Mouse (Mus musculus): ENCODE data around the gene Olfr875. TPM values are rescaled to one million over a fixed set of nuclear protein-coding genes. Genes with fewer than 3 reads are reported as not detected.

The Olfr875 gene
- not detected in 2 replicates for polyA plus RNA-seq (2014; fragmentation: Nextera tagmentation; extraction: Ambion mirVana)

GRCm38 (mm10) chr9:37771759-37772158 lies at the start of gene Olfr875:
Olfr875 (plus strand) TSS chr9:37771857.
- H3K4me1 ChIP-seq (ENCODE audit: control insufficient read depth, insufficient read depth, low read length), result no peaks in the 10 kb centered on the region
- no peaks in the 10 kb centered on the region for H3K9me3 ChIP-seq (replicated peaks; ENCODE audit: control insufficient read depth, low read length)
- WGBS, result 59% methylated on average over 2 of the region's 2 CpGs
- H3K9ac ChIP-seq (ENCODE audit: low read length), result no peak within 1 kb of the TSS
- no peak for ATAC-seq
- no peak within 1 kb of the TSS for H3K4me2 ChIP-seq (ENCODE audit: low read length)
- H3K27me3 ChIP-seq (replicated peaks; ENCODE audit: control insufficient read depth, insufficient read depth, low read length), result no peaks in the 10 kb centered on the region
- H3K4me3 ChIP-seq (ENCODE audit: low read depth, low read length), result no peak within 1 kb of the TSS
- no peak within 1 kb of the TSS for H3K27ac ChIP-seq (ENCODE audit: low read depth, low read length)
- no peak for DNase-seq (ENCODE audit: low spot score)
- no peaks in the 10 kb centered on the region for H3K36me3 ChIP-seq (ENCODE audit: control insufficient read depth, insufficient read depth, low read length)

- DNase-seq (ENCODE audit: low spot score), result no peak
These were observed 37.3 kb upstream of the Olfr875 start for GRCm38 (mm10) chr9:37734310-37734709.

GRCm38 (mm10) chr9:37744806-37745205 lies 26.9 kb upstream of the Olfr875 start, which contains the start of gene Olfr874:
Olfr874 (plus strand) TSS chr9:37745106.
- no peak within 1 kb of the TSS for H3K4me3 ChIP-seq (ENCODE audit: low read depth, low read length)
- no peak within 1 kb of the TSS for H3K4me2 ChIP-seq (ENCODE audit: low read length)
- no peak within 1 kb of the TSS for H3K9ac ChIP-seq (ENCODE audit: low read length)
- no peaks in the 10 kb centered on the region for H3K27me3 ChIP-seq (replicated peaks; ENCODE audit: control insufficient read depth, insufficient read depth, low read length)
- DNase-seq (ENCODE audit: low spot score) (no peak), ATAC-seq (no peak)
- H3K27ac ChIP-seq (ENCODE audit: low read depth, low read length), result no peak within 1 kb of the TSS
- no peaks in the 10 kb centered on the region for H3K9me3 ChIP-seq (replicated peaks; ENCODE audit: control insufficient read depth, low read length)
- no peaks in the 10 kb centered on the region for H3K36me3 ChIP-seq (ENCODE audit: control insufficient read depth, insufficient read depth, low read length)
- no peaks in the 10 kb centered on the region for H3K4me1 ChIP-seq (ENCODE audit: control insufficient read depth, insufficient read depth, low read length)

More at GRCm38 (mm10) chr9:37734310-37734709, 37.3 kb upstream of the Olfr875 start:
- Histone ChIP-seq H3K4me3 (ENCODE audit: low read depth, low read length) (no peak overlapping the region), H3K27ac (ENCODE audit: low read depth, low read length) (no peak overlapping the region), H3K9ac (ENCODE audit: low read length) (no peak overlapping the region), H3K36me3 (ENCODE audit: control insufficient read depth, insufficient read depth, low read length) (no peaks in the 10 kb centered on the region), H3K27me3 (replicated peaks; ENCODE audit: control insufficient read depth, insufficient read depth, low read length) (no peaks in the 10 kb centered on the region), H3K4me1 (ENCODE audit: control insufficient read depth, insufficient read depth, low read length) (no peaks in the 10 kb centered on the region), H3K9me3 (replicated peaks; ENCODE audit: control insufficient read depth, low read length) (no peaks in the 10 kb centered on the region), H3K4me2 (ENCODE audit: low read length) (no peak overlapping the region)
- ATAC-seq, result no peak
- 98% methylated on average over 1 of the region's 1 CpGs for WGBS

- H3K4me3 ChIP-seq (ENCODE audit: low read depth, low read length), result no peak overlapping the region
- no peaks in the 10 kb centered on the region for H3K9me3 ChIP-seq (replicated peaks; ENCODE audit: control insufficient read depth, low read length)
- WGBS, result 20% methylated on average over 7 of the region's 7 CpGs
- peak overlapping the region; percentile 25; the same call in 1 of the 2 replicates for H3K9ac ChIP-seq (ENCODE audit: low read length)
- peak; percentile 79 for ATAC-seq
- no peaks in the 10 kb centered on the region for H3K27me3 ChIP-seq (replicated peaks; ENCODE audit: control insufficient read depth, insufficient read depth, low read length)
- H3K4me2 ChIP-seq (ENCODE audit: low read length), result peak overlapping the region; percentile 23; the same call in 1 of the 2 replicates
- no peaks in the 10 kb centered on the region for H3K36me3 ChIP-seq (ENCODE audit: control insufficient read depth, insufficient read depth, low read length)
- H3K27ac ChIP-seq (ENCODE audit: low read depth, low read length), result peak overlapping the region; percentile 44; the same call in 1 of the 2 replicates
- DNase-seq (ENCODE audit: low spot score), result peak; percentile 25
- peaks cover 9% of the 10 kb centered on the region; the same call in 1 of the 2 replicates for H3K4me1 ChIP-seq (ENCODE audit: control insufficient read depth, insufficient read depth, low read length)
These were observed 21.2 kb upstream of the Olfr875 start for GRCm38 (mm10) chr9:37750319-37751075.

DNA sequence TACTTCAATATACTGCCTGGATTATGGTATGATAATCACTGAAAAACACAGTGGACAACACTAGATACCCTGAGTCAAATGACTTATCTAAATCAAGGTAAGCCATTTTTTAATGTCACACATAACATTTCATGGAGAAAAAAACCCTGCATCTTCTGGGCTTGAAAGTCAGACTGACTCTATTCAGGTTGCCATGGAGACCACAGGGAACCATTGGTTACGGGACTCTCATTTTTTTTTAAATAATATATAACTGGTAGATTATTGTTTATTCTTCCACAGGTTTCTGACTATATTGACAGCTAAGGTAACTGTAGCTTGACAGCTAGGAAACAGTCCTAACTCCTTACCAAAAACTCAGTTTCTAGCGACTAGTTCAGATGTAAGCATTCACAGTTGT lies 20.2 kb upstream of the Olfr875 start:
- no peak overlapping the region for H3K4me2 ChIP-seq (ENCODE audit: low read length)
- H3K9me3 ChIP-seq (replicated peaks; ENCODE audit: control insufficient read depth, low read length), result no peaks in the 10 kb centered on the region
- no peak overlapping the region for H3K4me3 ChIP-seq (ENCODE audit: low read depth, low read length)
- peaks cover 9% of the 10 kb centered on the region; the same call in 1 of the 2 replicates for H3K4me1 ChIP-seq (ENCODE audit: control insufficient read depth, insufficient read depth, low read length)
- ATAC-seq (no peak), DNase-seq (ENCODE audit: low spot score) (peak; percentile 40)
- no peak overlapping the region for H3K9ac ChIP-seq (ENCODE audit: low read length)
- H3K27me3 ChIP-seq (replicated peaks; ENCODE audit: control insufficient read depth, insufficient read depth, low read length), result no peaks in the 10 kb centered on the region
- no peaks in the 10 kb centered on the region for H3K36me3 ChIP-seq (ENCODE audit: control insufficient read depth, insufficient read depth, low read length)
- H3K27ac ChIP-seq (ENCODE audit: low read depth, low read length), result no peak overlapping the region
- WGBS, result 70% methylated on average over 2 of the region's 2 CpGs

DNA sequence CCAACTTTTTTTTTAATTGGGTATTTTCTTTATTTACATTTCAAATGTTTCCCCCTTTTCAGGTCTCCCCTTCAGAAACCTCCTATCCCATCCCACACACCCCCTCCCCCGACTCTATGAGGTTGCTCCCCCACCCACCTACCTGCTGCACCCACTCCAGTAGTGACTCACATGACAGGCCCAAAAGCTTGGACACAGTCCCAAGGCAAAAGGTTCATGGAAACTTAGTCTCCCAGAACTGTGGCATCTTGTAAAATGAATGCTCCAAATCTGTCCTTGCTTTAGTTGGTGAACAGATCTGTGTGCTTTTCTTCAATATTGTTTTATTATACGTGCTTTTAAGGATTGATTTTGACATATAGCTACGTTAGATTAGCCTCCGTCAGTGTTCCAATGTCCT lies 19.7 kb upstream of the Olfr875 start:
- Histone ChIP-seq H3K27me3 (replicated peaks; ENCODE audit: control insufficient read depth, insufficient read depth, low read length) (no peaks in the 10 kb centered on the region), H3K9ac (ENCODE audit: low read length) (no peak overlapping the region), H3K9me3 (replicated peaks; ENCODE audit: control insufficient read depth, low read length) (no peaks in the 10 kb centered on the region), H3K36me3 (ENCODE audit: control insufficient read depth, insufficient read depth, low read length) (no peaks in the 10 kb centered on the region), H3K4me2 (ENCODE audit: low read length) (no peak overlapping the region), H3K4me3 (ENCODE audit: low read depth, low read length) (no peak overlapping the region), H3K27ac (ENCODE audit: low read depth, low read length) (no peak overlapping the region), H3K4me1 (ENCODE audit: control insufficient read depth, insufficient read depth, low read length) (peaks cover 9% of the 10 kb centered on the region; the same call in 1 of the 2 replicates)
- 62% methylated on average over 4 of the region's 4 CpGs for WGBS
- ATAC-seq (no peak), DNase-seq (ENCODE audit: low spot score) (no peak)

DNA sequence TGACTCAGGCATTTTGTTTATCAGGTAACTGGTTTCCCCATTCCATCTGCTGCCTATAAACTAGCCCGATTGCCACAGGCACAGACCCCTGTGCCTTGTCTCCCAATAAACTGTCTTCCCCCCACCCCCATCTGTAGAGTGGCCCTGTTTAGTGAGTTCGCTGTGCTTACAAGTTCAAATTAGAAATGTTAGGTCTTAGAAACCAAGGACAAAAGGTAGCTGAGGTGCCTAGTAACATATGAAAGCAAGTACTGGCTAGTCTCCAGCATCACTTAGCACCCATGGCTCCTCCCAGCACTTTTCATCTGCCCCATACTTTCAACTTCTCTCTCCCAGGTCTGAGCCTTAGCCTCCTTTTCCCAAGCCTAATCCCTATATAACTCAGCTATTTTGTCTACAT lies 9.9 kb upstream of the Olfr875 start:
- Histone ChIP-seq H3K9ac (ENCODE audit: low read length) (no peak overlapping the region), H3K9me3 (replicated peaks; ENCODE audit: control insufficient read depth, low read length) (no peaks in the 10 kb centered on the region), H3K27me3 (replicated peaks; ENCODE audit: control insufficient read depth, insufficient read depth, low read length) (no peaks in the 10 kb centered on the region), H3K4me3 (ENCODE audit: low read depth, low read length) (no peak overlapping the region), H3K36me3 (ENCODE audit: control insufficient read depth, insufficient read depth, low read length) (no peaks in the 10 kb centered on the region), H3K27ac (ENCODE audit: low read depth, low read length) (no peak overlapping the region), H3K4me1 (ENCODE audit: control insufficient read depth, insufficient read depth, low read length) (no peaks in the 10 kb centered on the region), H3K4me2 (ENCODE audit: low read length) (no peak overlapping the region)
- ATAC-seq (peak; percentile 65; the same call in 1 of the 2 replicates), DNase-seq (ENCODE audit: low spot score) (peak; percentile 28)
- WGBS, result 50% methylated on average over 2 of the region's 2 CpGs

DNA sequence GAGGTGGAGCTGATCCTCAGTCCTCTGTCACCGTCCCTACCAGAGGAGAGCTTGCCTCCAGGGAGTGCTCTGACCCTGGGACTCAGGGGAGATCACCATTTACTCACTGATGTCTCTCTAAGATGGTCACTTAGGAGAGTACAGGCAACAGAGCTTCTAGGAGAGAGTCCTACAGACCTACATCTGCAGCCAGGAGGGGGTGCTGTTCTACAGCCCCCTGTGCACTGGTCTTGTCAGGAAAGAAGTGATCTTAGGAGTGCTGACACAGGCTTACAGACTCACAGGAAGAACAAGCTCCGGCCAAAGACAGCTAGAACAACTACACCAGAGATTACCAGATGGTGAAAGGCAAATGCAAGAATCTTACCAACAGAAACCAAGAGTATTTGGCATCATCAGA lies 9.1 kb upstream of the Olfr875 start:
- WGBS, result 66% methylated on average over 2 of the region's 2 CpGs
- H3K27ac ChIP-seq (ENCODE audit: low read depth, low read length), result no peak overlapping the region
- no peaks in the 10 kb centered on the region for H3K9me3 ChIP-seq (replicated peaks; ENCODE audit: control insufficient read depth, low read length)
- no peaks in the 10 kb centered on the region for H3K4me1 ChIP-seq (ENCODE audit: control insufficient read depth, insufficient read depth, low read length)
- ATAC-seq, result no peak
- H3K4me2 ChIP-seq (ENCODE audit: low read length), result no peak overlapping the region
- no peak for DNase-seq (ENCODE audit: low spot score)
- no peak overlapping the region for H3K9ac ChIP-seq (ENCODE audit: low read length)
- H3K36me3 ChIP-seq (ENCODE audit: control insufficient read depth, insufficient read depth, low read length), result no peaks in the 10 kb centered on the region
- H3K27me3 ChIP-seq (replicated peaks; ENCODE audit: control insufficient read depth, insufficient read depth, low read length), result no peaks in the 10 kb centered on the region
- no peak overlapping the region for H3K4me3 ChIP-seq (ENCODE audit: low read depth, low read length)

GRCm38 (mm10) chr9:37770661-37771060 lies 996 bp upstream of the Olfr875 start:
- Histone ChIP-seq H3K4me3 (ENCODE audit: low read depth, low read length) (no peak overlapping the region), H3K4me1 (ENCODE audit: control insufficient read depth, insufficient read depth, low read length) (no peaks in the 10 kb centered on the region), H3K9ac (ENCODE audit: low read length) (no peak overlapping the region), H3K4me2 (ENCODE audit: low read length) (no peak overlapping the region), H3K36me3 (ENCODE audit: control insufficient read depth, insufficient read depth, low read length) (no peaks in the 10 kb centered on the region), H3K27me3 (replicated peaks; ENCODE audit: control insufficient read depth, insufficient read depth, low read length) (no peaks in the 10 kb centered on the region), H3K27ac (ENCODE audit: low read depth, low read length) (no peak overlapping the region), H3K9me3 (replicated peaks; ENCODE audit: control insufficient read depth, low read length) (no peaks in the 10 kb centered on the region)
- ATAC-seq, result no peak
- no peak for DNase-seq (ENCODE audit: low spot score)
- 77% methylated on average over 2 of the region's 2 CpGs for WGBS
